Mouse (Mus musculus) hindbrain, embryonic 16.5 days (tissue): ENCODE data around the gene Bnip1. TPM values are rescaled to one million over a fixed set of nuclear protein-coding genes. Genes with fewer than 3 reads are reported as not detected.

ENCODE experiments used
- ATAC-seq: fragments of 200-750 bp; cut with Nextera tagmentation; 2 replicates; pipeline ENCODE4 v1.8.0; 2017; ENCODE audit warnings: moderate TSS enrichment, moderate library complexity
- H3K27ac ChIP-seq: fragments of 300-500 bp; sonication (generic); 2 replicates; pipeline ENCODE4 v1.5.1; 2014; ENCODE audit warnings: low read depth, mild to moderate bottlenecking, control low read depth, low read length, moderate library complexity
- H3K27me3 ChIP-seq: fragments of 300-500 bp; sonication (generic); replicated peaks from 2 replicates; pipeline ENCODE4 v1.6.1; 2014; ENCODE audit warnings: low read length; ENCODE audit not compliant: control insufficient read depth, insufficient read depth
- H3K36me3 ChIP-seq: fragments of 300-500 bp; sonication (generic); 2 replicates; pipeline ENCODE4 v1.6.1; 2014; ENCODE audit warnings: mild to moderate bottlenecking, low read length, moderate library complexity, mixed read lengths; ENCODE audit not compliant: control insufficient read depth, insufficient read depth
- H3K4me1 ChIP-seq: fragments of 300-500 bp; sonication (generic); 2 replicates; pipeline ENCODE4 v1.6.1; 2014; ENCODE audit warnings: low read depth, low read length; ENCODE audit not compliant: control insufficient read depth, insufficient read depth
- H3K4me2 ChIP-seq: fragments of 300-500 bp; sonication (generic); 2 replicates; pipeline ENCODE4 v1.6.1; 2014; ENCODE audit warnings: mild to moderate bottlenecking, low read length, control low read depth, moderate library complexity
- H3K4me3 ChIP-seq: fragments of 300-500 bp; sonication (generic); 2 replicates; pipeline ENCODE4 v1.5.1; 2014; ENCODE audit warnings: mild to moderate bottlenecking, low read length, control low read depth, moderate library complexity
- H3K9ac ChIP-seq: fragments of 300-500 bp; sonication (generic); 2 replicates; pipeline ENCODE4 v1.6.1; 2014; ENCODE audit warnings: low read depth, mild to moderate bottlenecking, control low read depth, low read length, moderate library complexity
- H3K9me3 ChIP-seq: fragments of 300-500 bp; sonication (generic); 2 replicates; pipeline ENCODE4 v1.6.1; 2014; ENCODE audit warnings: mild to moderate bottlenecking, low read length, moderate library complexity; ENCODE audit not compliant: control insufficient read depth
- WGBS: fragments of 180-500 bp; shearing (Covaris S2); extraction: QIAGEN DNeasy Blood & Tissue Kit; methylation state at CpG from one replicate; pipeline ENCODE4 v1.1.7; 2014; 5-methylcytosine and 5-hydroxymethylcytosine counted together
- polyA plus RNA-seq: library from polyadenylated mRNA; unstranded; fragments of >200 nt; fragmentation: Nextera tagmentation; extraction: Ambion mirVana; gene quantifications from 2 replicates; pipeline ENCODE4 v1.2.1, GENCODE M21; 2015

The Bnip1 gene
- polyA plus RNA-seq, 1 experiment from 2014 or later = 63.6 TPM

- no peaks in the 10 kb centered on the region for H3K27me3 ChIP-seq
- no peak overlapping the region for H3K4me2 ChIP-seq
- no peak for ATAC-seq
- H3K27ac ChIP-seq = no peak overlapping the region
- no peaks in the 10 kb centered on the region for H3K9me3 ChIP-seq
- peaks cover 37% of the 10 kb centered on the region for H3K36me3 ChIP-seq
- no peak overlapping the region for H3K4me3 ChIP-seq
- 95% methylated on average over 11 of the region's 11 CpGs for WGBS
- no peaks in the 10 kb centered on the region for H3K4me1 ChIP-seq
- H3K9ac ChIP-seq = no peak overlapping the region
Observed at GRCm38 (mm10) chr17:26790269-26791214, 9.7 kb downstream of the Bnip1 start.

DNA sequence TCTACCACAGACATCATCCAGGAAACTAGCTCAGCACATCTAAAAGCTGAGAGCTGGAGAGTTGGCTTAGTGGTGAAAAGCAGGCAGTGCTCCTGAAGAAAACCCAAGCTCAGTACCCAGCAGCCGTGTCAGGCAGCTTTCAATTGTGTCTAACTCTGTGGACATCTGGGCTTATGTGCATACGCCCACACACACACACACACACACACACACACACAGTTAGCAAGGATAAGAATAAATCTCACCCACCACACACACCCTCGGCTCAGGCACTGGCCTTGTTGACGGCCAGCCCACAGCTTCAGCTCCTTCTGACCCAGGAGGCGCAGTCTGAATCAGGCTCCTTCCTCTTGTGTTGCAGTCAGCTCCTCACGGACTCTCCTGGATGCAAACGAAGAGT, 10.7 kb downstream of the Bnip1 start:
- no peak for ATAC-seq
- no peak overlapping the region for H3K9ac ChIP-seq
- no peaks in the 10 kb centered on the region for H3K27me3 ChIP-seq
- no peak overlapping the region for H3K4me2 ChIP-seq
- 85% methylated on average over 7 of the region's 7 CpGs for WGBS
- H3K4me3 ChIP-seq = no peak overlapping the region
- no peak overlapping the region for H3K27ac ChIP-seq
- H3K4me1 ChIP-seq = no peaks in the 10 kb centered on the region
- H3K36me3 ChIP-seq = peaks cover 35% of the 10 kb centered on the region
- H3K9me3 ChIP-seq = no peaks in the 10 kb centered on the region

GRCm38 (mm10) chr17:26792096-26792495, 11.2 kb downstream of the Bnip1 start:
- Histone ChIP-seq H3K4me3 (no peak overlapping the region), H3K9me3 (no peaks in the 10 kb centered on the region), H3K36me3 (peaks cover 30% of the 10 kb centered on the region), H3K9ac (no peak overlapping the region), H3K27ac (no peak overlapping the region), H3K27me3 (no peaks in the 10 kb centered on the region), H3K4me1 (no peaks in the 10 kb centered on the region), H3K4me2 (no peak overlapping the region)
- no peak for ATAC-seq
- WGBS = 91% methylated on average over 15 of the region's 15 CpGs

GRCm38 (mm10) chr17:26793068-26793765, 12.4 kb downstream of the Bnip1 start:
- no peak for ATAC-seq
- Histone ChIP-seq H3K4me2 (no peak overlapping the region), H3K36me3 (peaks cover 29% of the 10 kb centered on the region), H3K27me3 (no peaks in the 10 kb centered on the region), H3K4me1 (no peaks in the 10 kb centered on the region), H3K27ac (no peak overlapping the region), H3K4me3 (no peak overlapping the region), H3K9me3 (no peaks in the 10 kb centered on the region), H3K9ac (no peak overlapping the region)
- WGBS = 89% methylated on average over 5 of the region's 5 CpGs

GRCm38 (mm10) chr17:26794744-26795143, 13.9 kb downstream of the Bnip1 start:
- ATAC-seq = no peak

DNA sequence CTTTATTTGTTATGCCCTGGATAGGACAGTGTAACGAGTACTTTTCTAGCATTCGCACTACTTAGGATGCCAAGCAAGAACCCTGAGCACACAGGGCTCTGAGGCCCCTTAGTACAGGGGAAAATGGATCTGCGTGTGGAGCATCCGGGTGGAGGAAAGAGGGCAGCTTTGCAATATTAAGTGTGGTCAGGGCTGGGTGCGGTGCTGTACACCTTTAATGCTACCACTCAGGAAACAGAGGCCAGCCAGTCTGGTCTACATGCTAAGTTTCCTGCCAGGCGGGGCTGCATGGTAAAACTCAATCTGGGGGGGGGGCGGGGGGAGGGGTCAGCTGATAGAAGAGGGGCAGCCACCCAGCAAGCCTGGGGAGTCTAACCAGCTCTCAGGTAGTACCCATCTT, 14.5 kb downstream of the Bnip1 start:
- 82% methylated on average over 6 of the region's 7 CpGs for WGBS
- no peak overlapping the region for H3K4me2 ChIP-seq
- no peak overlapping the region for H3K4me3 ChIP-seq
- H3K27me3 ChIP-seq = no peaks in the 10 kb centered on the region
- H3K4me1 ChIP-seq = no peaks in the 10 kb centered on the region
- no peaks in the 10 kb centered on the region for H3K9me3 ChIP-seq
- no peak for ATAC-seq
- H3K9ac ChIP-seq = no peak overlapping the region
- no peak overlapping the region for H3K27ac ChIP-seq
- H3K36me3 ChIP-seq = peaks cover 17% of the 10 kb centered on the region

More at GRCm38 (mm10) chr17:26794744-26795143, 13.9 kb downstream of the Bnip1 start:
- Histone ChIP-seq H3K4me2 (no peak overlapping the region), H3K9ac (no peak overlapping the region), H3K9me3 (no peaks in the 10 kb centered on the region), H3K36me3 (peaks cover 22% of the 10 kb centered on the region), H3K27ac (no peak overlapping the region), H3K27me3 (no peaks in the 10 kb centered on the region), H3K4me1 (no peaks in the 10 kb centered on the region), H3K4me3 (no peak overlapping the region)
- 22% methylated on average over 3 of the region's 3 CpGs for WGBS

- Histone ChIP-seq H3K36me3 (peaks cover 1% of the 10 kb centered on the region; the same call in 1 of the 2 replicates), H3K27ac (no peak overlapping the region), H3K9me3 (no peaks in the 10 kb centered on the region), H3K9ac (no peak overlapping the region), H3K4me2 (no peak overlapping the region), H3K4me3 (no peak overlapping the region), H3K27me3 (no peaks in the 10 kb centered on the region), H3K4me1 (no peaks in the 10 kb centered on the region)
- WGBS = 71% methylated on average over 6 of the region's 6 CpGs
- ATAC-seq = no peak
Observed at GRCm38 (mm10) chr17:26797379-26798128, 16.7 kb downstream of the Bnip1 start.

- ATAC-seq = no peak
- no peaks in the 10 kb centered on the region for H3K9me3 ChIP-seq
- no peaks in the 10 kb centered on the region for H3K27me3 ChIP-seq
- no peak overlapping the region for H3K4me3 ChIP-seq
- no peak overlapping the region for H3K9ac ChIP-seq
- H3K36me3 ChIP-seq = no peaks in the 10 kb centered on the region
- H3K4me2 ChIP-seq = no peak overlapping the region
- no peak overlapping the region for H3K27ac ChIP-seq
- 80% methylated on average over 3 of the region's 3 CpGs for WGBS
- no peaks in the 10 kb centered on the region for H3K4me1 ChIP-seq
Observed at GRCm38 (mm10) chr17:26802886-26803285, 22.0 kb downstream of the Bnip1 start.

GRCm38 (mm10) chr17:26812607-26813006, 31.7 kb downstream of the Bnip1 start:
- H3K27ac ChIP-seq = no peak overlapping the region
- H3K9ac ChIP-seq = no peak overlapping the region
- 85% methylated on average over 2 of the region's 2 CpGs for WGBS
- H3K4me1 ChIP-seq = no peaks in the 10 kb centered on the region
- no peak for ATAC-seq
- no peak overlapping the region for H3K4me3 ChIP-seq
- H3K9me3 ChIP-seq = no peaks in the 10 kb centered on the region
- no peak overlapping the region for H3K4me2 ChIP-seq
- H3K27me3 ChIP-seq = no peaks in the 10 kb centered on the region
- H3K36me3 ChIP-seq = no peaks in the 10 kb centered on the region
